Mouse (Mus musculus): ENCODE measurements around the gene Sdc1. TPM values are rescaled to one million over a fixed set of nuclear protein-coding genes. Genes with fewer than 3 reads are reported as not detected.

The Sdc1 gene
- polyA plus RNA-seq, 1 experiment from 2014 or later: 79.3 TPM

DNA sequence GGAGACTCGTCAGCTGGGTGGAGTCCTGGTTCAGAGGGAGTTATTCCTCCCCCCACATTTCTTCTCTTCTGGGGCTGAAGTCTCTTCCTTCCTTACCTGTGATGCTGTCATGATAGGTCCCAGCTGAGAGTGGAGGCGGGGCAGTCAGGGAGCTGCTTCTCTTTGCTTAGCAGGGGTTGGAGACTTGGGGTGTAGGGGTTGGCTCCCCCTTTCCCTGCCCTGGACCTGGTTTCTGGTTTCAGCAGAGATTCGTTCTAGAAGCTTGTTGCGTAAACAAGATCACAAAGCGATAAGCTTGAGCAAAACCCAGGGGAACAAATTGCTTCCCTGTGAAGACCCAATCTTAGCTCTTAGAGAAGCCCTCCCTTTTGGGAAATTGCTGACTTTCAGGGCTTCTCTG is 15.4 kb downstream of the Sdc1 start:
- Histone ChIP-seq H3K9me3 (no peaks in the 10 kb centered on the region), H3K4me3 (no peak overlapping the region), H3K4me1 (peaks cover 6% of the 10 kb centered on the region), H3K9ac (replicated peaks) (no peak overlapping the region), H3K27ac (replicated peaks) (no peak overlapping the region), H3K4me2 (replicated peaks) (no peak overlapping the region), H3K36me3 (peaks cover 21% of the 10 kb centered on the region), H3K27me3 (no peaks in the 10 kb centered on the region)
- WGBS: 88% methylated on average over 5 of the region's 5 CpGs
- no peak for ATAC-seq (ENCODE audit: low FRiP score, low read depth)

DNA sequence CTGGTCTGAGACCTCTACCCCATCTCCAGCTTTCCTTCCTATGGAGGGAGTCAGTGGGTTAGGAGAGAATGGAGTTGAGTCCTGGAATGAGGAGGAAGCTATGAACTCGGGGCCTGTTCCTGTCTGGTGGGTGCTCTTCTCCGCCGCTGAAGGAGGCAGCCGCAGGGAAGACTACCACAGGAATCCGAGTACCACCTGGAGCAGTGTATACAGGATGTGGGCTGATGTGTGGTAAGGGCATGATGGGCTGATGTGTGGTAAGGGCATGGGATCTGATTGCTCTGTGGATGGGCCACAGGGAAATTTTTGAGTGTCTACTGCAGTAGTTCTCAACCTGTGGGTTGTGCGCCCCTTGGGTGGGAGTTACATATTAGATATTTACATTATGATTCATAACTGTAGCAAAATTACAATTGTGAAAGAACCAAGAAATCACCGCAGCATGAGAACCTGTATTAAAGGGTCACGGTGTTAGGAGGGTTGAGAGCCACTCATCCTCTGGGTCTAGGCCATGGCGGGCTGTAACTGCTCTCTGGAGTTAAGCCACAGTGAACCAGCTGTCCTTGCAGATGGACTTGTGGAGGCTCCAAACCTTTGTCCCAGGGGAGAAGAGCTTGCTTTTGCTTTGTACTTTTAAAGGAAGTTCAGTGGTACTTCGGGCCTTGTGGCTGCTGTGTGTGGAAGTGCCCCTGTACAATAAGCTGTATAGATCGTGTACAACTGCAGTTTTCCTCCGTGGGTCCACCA is 16.0 kb downstream of the Sdc1 start:
- no peak overlapping the region for H3K27ac ChIP-seq (replicated peaks)
- H3K9me3 ChIP-seq: no peaks in the 10 kb centered on the region
- WGBS: 90% methylated on average over 12 of the region's 12 CpGs
- H3K4me2 ChIP-seq (replicated peaks): no peak overlapping the region
- no peak overlapping the region for H3K4me3 ChIP-seq
- peaks cover 28% of the 10 kb centered on the region for H3K36me3 ChIP-seq
- H3K9ac ChIP-seq (replicated peaks): no peak overlapping the region
- no peak for ATAC-seq (ENCODE audit: low FRiP score, low read depth)
- peaks cover 6% of the 10 kb centered on the region for H3K4me1 ChIP-seq
- H3K27me3 ChIP-seq: no peaks in the 10 kb centered on the region

DNA sequence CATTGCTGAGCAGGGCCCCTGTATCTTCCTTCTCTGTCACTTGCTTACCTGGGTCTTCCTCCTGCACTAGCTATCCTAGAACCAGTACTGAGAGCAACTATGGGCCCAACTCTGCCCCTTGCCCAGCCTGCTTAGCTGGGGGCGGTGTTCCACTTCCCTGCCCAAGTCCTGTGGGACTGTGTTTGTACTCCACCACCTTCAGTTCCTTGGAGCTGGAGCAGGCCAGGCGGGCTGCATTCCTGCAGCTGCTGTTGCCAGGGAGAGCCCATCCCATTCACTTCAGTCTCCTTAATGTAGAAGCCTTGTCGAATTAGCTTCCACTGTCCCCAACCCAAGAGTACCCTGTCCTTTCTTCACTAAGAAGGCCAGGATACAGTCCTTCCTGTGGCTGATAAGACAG is 17.3 kb downstream of the Sdc1 start:
- H3K4me1 ChIP-seq: peaks cover 6% of the 10 kb centered on the region
- no peaks in the 10 kb centered on the region for H3K9me3 ChIP-seq
- H3K4me2 ChIP-seq (replicated peaks): no peak overlapping the region
- no peak for ATAC-seq (ENCODE audit: low FRiP score, low read depth)
- no peak overlapping the region for H3K4me3 ChIP-seq
- no peaks in the 10 kb centered on the region for H3K27me3 ChIP-seq
- 28% methylated on average over 3 of the region's 3 CpGs for WGBS
- H3K9ac ChIP-seq (replicated peaks): no peak overlapping the region
- no peak overlapping the region for H3K27ac ChIP-seq (replicated peaks)
- H3K36me3 ChIP-seq: peaks cover 41% of the 10 kb centered on the region

- Histone ChIP-seq H3K27me3 (no peaks in the 10 kb centered on the region), H3K4me1 (peaks cover 6% of the 10 kb centered on the region), H3K9ac (replicated peaks) (no peak overlapping the region), H3K36me3 (peaks cover 58% of the 10 kb centered on the region), H3K4me2 (replicated peaks) (no peak overlapping the region), H3K4me3 (no peak overlapping the region), H3K27ac (replicated peaks) (no peak overlapping the region), H3K9me3 (no peaks in the 10 kb centered on the region)
- 91% methylated on average over 12 of the region's 12 CpGs for WGBS
- ATAC-seq (ENCODE audit: low FRiP score, low read depth): no peak
Observed at GRCm38 (mm10) chr12:8790615-8791014, 19.5 kb downstream of the Sdc1 start.

DNA sequence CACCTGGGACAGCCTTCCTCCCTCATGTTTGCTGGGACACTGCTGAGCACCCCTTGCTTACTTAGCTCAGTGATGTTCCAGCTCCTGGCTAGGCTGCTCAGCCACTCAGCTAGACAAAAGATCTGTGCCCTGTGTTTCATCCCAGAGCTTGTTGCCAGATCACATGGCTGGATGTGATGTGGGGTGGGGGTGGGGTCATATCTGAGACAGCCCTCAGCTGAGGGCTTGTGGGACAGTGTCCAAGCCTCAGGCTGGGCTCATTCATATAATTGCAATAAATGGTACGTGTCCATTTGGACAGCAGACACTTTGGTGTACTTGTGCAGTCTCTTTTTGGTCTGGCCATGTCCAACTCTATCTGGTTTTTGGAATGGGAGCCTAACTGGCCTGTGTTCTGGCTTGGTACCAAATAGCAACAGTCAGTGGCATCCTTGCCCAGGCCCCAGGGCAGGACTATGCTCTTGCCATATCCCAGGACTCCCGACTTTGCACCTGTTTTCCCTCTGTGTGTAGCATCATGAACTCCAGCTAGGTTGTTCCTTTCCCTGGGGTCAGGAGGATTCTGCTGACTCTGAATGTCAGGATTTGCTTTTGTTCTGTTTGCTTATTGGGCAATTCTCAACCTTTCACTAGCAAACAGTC is 22.4 kb downstream of the Sdc1 start:
- Histone ChIP-seq H3K4me3 (no peak overlapping the region), H3K27ac (replicated peaks) (no peak overlapping the region), H3K4me1 (peaks cover under 1% of the 10 kb centered on the region; the same call in 1 of the 2 replicates), H3K4me2 (replicated peaks) (no peak overlapping the region), H3K36me3 (peaks cover 58% of the 10 kb centered on the region), H3K9me3 (no peaks in the 10 kb centered on the region), H3K27me3 (no peaks in the 10 kb centered on the region), H3K9ac (replicated peaks) (no peak overlapping the region)
- no peak for ATAC-seq (ENCODE audit: low FRiP score, low read depth)
- WGBS: 95% methylated on average over 2 of the region's 2 CpGs

DNA sequence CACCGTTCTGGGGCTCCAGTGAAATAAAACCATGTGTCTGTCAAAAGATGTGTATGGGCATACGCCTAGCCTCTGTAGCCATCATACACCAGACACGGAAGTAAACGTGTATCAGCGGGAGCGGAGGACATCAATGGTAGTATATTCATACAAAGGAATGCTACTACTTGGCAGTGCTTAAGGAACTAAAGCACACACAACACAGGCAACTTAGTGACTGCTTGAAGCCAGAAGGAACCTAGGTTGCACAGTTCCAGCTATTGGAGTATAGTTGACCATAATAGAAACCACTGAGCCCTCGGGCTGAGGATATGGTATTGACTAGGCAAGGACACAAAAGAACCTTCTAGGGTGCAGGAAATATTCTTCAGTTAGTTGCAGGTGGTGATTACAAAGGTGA is 26.8 kb downstream of the Sdc1 start:
- no peak for ATAC-seq (ENCODE audit: low FRiP score, low read depth)
- Histone ChIP-seq H3K27me3 (no peaks in the 10 kb centered on the region), H3K4me1 (no peaks in the 10 kb centered on the region), H3K9me3 (no peaks in the 10 kb centered on the region), H3K4me3 (no peak overlapping the region), H3K27ac (replicated peaks) (no peak overlapping the region), H3K9ac (replicated peaks) (no peak overlapping the region), H3K4me2 (replicated peaks) (no peak overlapping the region), H3K36me3 (peaks cover 23% of the 10 kb centered on the region)
- 89% methylated on average over 7 of the region's 7 CpGs for WGBS

GRCm38 (mm10) chr12:8798486-8799020 is 27.4 kb downstream of the Sdc1 start:
- no peak overlapping the region for H3K9ac ChIP-seq (replicated peaks)
- WGBS: 69% methylated on average over 9 of the region's 9 CpGs
- H3K9me3 ChIP-seq: no peaks in the 10 kb centered on the region
- ATAC-seq (ENCODE audit: low FRiP score, low read depth): no peak
- H3K27me3 ChIP-seq: no peaks in the 10 kb centered on the region
- no peak overlapping the region for H3K27ac ChIP-seq (replicated peaks)
- H3K4me2 ChIP-seq (replicated peaks): no peak overlapping the region
- peaks cover 17% of the 10 kb centered on the region for H3K36me3 ChIP-seq
- no peaks in the 10 kb centered on the region for H3K4me1 ChIP-seq
- H3K4me3 ChIP-seq: no peak overlapping the region

GRCm38 (mm10) chr12:8803421-8804076 is 32.4 kb downstream of the Sdc1 start:
- H3K27ac ChIP-seq (replicated peaks): no peak overlapping the region

DNA sequence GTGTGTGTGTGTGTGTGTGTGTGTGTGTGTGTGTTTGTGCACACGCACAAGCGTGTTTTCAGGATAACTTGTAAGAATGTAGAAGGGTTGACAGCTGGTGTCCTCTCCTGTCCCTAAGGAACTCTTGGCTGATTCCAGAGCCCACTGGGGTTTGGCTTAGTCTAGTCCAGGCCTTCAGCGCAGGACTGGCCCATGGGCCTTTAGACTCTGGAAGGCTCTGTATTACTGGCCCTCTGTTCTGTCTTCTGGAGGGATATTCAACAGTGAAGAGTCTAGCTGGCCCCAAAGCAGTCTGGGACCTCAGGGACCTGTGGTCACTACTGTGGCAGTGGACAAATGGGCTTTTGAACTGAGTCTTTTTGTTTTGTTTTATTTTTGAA is 32.9 kb downstream of the Sdc1 start:
- Histone ChIP-seq H3K4me3 (no peak overlapping the region), H3K9me3 (no peaks in the 10 kb centered on the region), H3K36me3 (no peaks in the 10 kb centered on the region), H3K4me1 (no peaks in the 10 kb centered on the region), H3K4me2 (replicated peaks) (no peak overlapping the region), H3K27me3 (no peaks in the 10 kb centered on the region), H3K27ac (replicated peaks) (no peak overlapping the region), H3K9ac (replicated peaks) (no peak overlapping the region)
- ATAC-seq (ENCODE audit: low FRiP score, low read depth): no peak
- 73% methylated on average over 1 of the region's 3 CpGs for WGBS

More at GRCm38 (mm10) chr12:8803421-8804076, 32.4 kb downstream of the Sdc1 start:
- no peak for ATAC-seq (ENCODE audit: low FRiP score, low read depth)
- H3K4me3 ChIP-seq: no peak overlapping the region
- no peaks in the 10 kb centered on the region for H3K9me3 ChIP-seq
- no peak overlapping the region for H3K4me2 ChIP-seq (replicated peaks)
- H3K27me3 ChIP-seq: no peaks in the 10 kb centered on the region
- WGBS: 59% methylated on average over 10 of the region's 10 CpGs
- H3K9ac ChIP-seq (replicated peaks): no peak overlapping the region
- H3K4me1 ChIP-seq: no peaks in the 10 kb centered on the region
- H3K36me3 ChIP-seq: no peaks in the 10 kb centered on the region

GRCm38 (mm10) chr12:8804934-8805722 is 34.0 kb downstream of the Sdc1 start:
- Histone ChIP-seq H3K9me3 (no peaks in the 10 kb centered on the region), H3K4me1 (no peaks in the 10 kb centered on the region), H3K4me3 (no peak overlapping the region), H3K27ac (replicated peaks) (no peak overlapping the region), H3K36me3 (no peaks in the 10 kb centered on the region), H3K9ac (replicated peaks) (no peak overlapping the region), H3K4me2 (replicated peaks) (no peak overlapping the region), H3K27me3 (no peaks in the 10 kb centered on the region)
- ATAC-seq (ENCODE audit: low FRiP score, low read depth): no peak
- 81% methylated on average over 7 of the region's 7 CpGs for WGBS

GRCm38 (mm10) chr12:8809086-8809485 is 38.0 kb downstream of the Sdc1 start:
- Histone ChIP-seq H3K27me3 (no peaks in the 10 kb centered on the region), H3K4me3 (no peak overlapping the region), H3K27ac (replicated peaks) (no peak overlapping the region), H3K36me3 (no peaks in the 10 kb centered on the region), H3K4me2 (replicated peaks) (no peak overlapping the region), H3K4me1 (no peaks in the 10 kb centered on the region), H3K9me3 (no peaks in the 10 kb centered on the region), H3K9ac (replicated peaks) (no peak overlapping the region)
- no peak for ATAC-seq (ENCODE audit: low FRiP score, low read depth)
- 80% methylated on average over 2 of the region's 2 CpGs for WGBS

All from midbrain, embryonic 12.5 days (tissue).